Mouse (Mus musculus) CD4-positive, CD25-positive, alpha-beta regulatory T cell (primary cell): ENCODE data around the gene Apom. TPM values are rescaled to one million over a fixed set of nuclear protein-coding genes. Genes with fewer than 3 reads are reported as not detected.

Source experiments
- polyA plus RNA-seq: library from polyadenylated mRNA; unstranded; fragments of 100-300 nt; shearing (Covaris generic); gene quantifications from one replicate; pipeline ENCODE4 v1.2.1, GENCODE M21; 2017

Gene Apom
- not detected for polyA plus RNA-seq

DNA sequence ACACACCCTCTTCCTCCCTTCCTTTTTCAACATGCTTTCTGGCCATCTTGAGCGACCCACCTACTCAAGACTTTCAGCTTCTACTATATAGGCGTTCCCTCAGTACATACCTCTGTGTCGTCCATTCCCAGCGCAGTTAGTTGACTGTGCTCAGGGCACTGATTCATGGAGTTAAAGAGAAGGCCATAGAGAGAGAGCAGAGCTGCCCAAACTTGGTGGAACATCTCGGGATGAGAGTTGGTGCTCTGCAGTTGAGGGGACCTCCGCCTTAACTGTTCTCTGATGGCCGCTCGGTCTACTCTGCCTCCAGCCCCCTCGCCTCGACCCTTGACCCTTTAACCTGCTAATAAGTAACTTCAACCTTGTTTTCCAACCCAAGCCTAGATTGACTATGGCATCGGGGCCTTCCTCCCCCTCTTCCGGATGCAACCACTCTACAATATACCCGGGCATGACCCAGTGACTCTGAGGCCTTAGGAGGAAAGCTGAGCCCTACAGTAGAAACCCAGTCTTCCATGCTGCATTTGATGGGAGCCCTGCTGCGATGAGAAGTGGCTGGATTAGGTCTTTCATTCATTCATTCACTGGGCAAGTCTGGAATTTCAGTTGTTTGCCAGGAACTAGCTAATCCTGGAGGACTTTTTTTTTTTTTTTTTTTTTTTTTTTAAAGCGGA is at the start of gene Apom:
Gene Apom (minus strand): TSS at position 551 of the 674 bp plus-strand sequence.

GRCm38 (mm10) chr17:35175968-35176367 is 44.1 kb upstream of the Apom start, which contains the start of gene Aif1:
Gene Aif1 (minus strand): TSS chr17:35176068.

GRCm38 (mm10) chr17:35164568-35165450 is 33.0 kb upstream of the Apom start, which contains the start of gene Prrc2a:
Gene Prrc2a (minus strand): TSS chr17:35164897.

DNA sequence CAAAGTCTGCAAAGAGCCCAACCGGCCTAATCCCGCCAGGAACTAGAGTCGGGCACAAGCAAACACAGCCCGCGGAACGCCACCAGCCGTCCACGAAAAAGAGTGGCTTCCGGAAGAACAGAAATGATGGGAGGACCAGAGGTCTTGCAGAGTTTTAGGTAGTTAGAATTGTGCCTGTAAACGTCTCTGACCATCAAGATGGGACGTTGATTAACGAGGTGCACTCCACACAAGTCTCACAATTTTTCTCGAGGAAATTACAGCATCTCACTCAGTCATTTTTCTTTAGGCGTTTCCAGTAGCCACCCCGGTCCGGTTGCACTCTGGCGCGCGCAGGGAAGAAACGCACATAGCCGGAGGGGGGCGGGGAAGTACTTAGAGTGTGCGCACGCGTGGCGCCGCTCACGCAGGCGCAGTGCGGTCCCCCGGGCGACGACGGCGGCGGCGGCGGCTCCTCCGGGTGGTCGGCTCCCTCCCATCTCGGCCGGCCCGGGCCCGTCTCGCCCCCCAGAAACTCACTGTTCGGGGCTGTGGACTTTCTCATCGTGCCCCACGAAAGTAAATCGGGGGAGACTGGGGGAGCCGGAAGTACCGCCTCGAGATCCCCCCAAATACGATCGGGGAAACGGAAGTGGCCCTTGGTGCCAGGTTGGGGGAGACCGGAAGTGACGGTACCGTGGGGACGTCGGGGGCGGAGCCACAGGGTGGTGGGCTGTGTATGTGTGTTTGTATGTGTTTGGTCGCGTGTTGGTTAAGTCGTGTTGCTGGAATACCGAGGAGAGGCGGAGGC is 3.1 kb upstream of the Apom start, which contains the start of gene Bag6:
Gene Bag6 (plus strand): TSS at position 378 of the 790 bp plus-strand sequence.

GRCm38 (mm10) chr17:35126206-35126611 is 5.6 kb downstream of the Apom start, which contains the start of gene D17H6S53E:
Gene D17H6S53E (plus strand): TSS chr17:35126373.

DNA sequence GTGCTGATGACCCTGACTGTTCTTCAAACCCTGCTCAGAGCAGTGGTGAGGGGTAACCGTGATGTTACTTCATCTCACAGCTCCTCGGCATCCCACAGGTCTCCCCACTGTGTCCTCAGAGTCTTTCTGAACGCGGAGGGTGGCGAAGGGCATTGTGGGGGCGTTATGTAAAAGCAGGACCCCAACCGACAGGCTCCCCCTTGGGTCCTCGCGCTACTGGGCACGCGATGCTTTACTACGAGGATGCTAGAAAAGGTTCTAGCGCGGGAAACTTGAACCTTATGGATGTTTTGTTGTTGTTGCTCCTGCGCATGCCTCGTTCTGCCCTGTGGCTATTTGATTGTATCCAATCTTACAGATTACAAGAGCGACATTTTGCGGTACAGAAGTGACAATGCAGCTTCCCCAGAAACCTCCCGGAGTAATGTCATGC is 10.0 kb downstream of the Apom start, which contains the start of gene Csnk2b:
Gene Csnk2b (minus strand): TSS at position 183 of the 433 bp plus-strand sequence.

GRCm38 (mm10) chr17:35121143-35121799 is 10.6 kb downstream of the Apom start, which contains the start of gene Gpank1:
Gene Gpank1 (plus strand): TSS chr17:35121455.

DNA sequence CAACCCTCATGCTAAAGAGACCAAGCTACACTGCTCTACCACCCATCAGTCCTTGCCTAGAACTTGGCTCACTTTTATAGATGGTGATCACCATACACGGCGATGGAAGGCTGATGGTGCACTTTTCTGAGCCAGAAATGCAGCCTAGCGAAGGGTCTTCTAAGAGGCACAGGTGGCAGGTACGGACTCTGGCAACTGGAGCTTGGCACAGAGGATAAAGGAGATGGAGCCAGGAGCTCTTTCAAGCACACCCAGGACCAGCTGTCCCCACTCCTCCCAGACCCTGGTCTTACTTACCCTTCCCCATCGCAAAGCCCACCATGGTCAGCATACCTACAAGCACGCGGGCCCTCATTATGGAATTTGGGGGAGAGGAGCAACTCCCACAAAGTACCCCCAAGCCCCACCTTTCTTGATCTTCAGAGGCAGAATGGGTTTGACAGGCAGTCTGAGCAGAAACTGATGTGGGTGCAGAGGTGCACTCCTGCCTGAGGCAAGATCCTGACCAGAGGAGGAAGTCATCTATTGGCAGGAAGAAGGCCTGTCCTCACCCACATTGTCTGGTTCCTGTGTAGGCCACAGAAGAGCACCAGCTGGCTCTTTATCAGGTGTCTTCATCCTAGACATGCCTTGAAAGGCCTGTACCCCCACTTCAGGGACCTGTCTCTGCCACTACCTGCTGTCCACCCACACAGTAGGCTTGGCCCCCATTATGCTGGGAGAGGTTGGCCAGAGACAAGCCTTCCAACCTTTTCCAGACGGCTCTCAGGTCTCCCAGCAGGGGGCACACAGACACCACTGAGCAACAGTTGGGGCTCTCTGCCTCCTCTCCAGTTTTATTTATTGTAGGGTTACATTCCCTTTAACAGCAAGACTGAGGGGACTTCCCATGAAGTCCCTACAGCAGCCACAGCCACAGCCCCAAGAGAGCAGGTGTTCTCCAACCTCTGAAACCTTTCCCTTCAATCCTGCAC is 16.5 kb downstream of the Apom start, which contains the start of gene Ly6g5b:
Gene Ly6g5b (minus strand): TSS at position 383 of the 974 bp plus-strand sequence.

GRCm38 (mm10) chr17:35108097-35108496 is 23.8 kb downstream of the Apom start, which contains the start of gene Ly6g5c:
Gene Ly6g5c (plus strand): TSS chr17:35108279.

DNA sequence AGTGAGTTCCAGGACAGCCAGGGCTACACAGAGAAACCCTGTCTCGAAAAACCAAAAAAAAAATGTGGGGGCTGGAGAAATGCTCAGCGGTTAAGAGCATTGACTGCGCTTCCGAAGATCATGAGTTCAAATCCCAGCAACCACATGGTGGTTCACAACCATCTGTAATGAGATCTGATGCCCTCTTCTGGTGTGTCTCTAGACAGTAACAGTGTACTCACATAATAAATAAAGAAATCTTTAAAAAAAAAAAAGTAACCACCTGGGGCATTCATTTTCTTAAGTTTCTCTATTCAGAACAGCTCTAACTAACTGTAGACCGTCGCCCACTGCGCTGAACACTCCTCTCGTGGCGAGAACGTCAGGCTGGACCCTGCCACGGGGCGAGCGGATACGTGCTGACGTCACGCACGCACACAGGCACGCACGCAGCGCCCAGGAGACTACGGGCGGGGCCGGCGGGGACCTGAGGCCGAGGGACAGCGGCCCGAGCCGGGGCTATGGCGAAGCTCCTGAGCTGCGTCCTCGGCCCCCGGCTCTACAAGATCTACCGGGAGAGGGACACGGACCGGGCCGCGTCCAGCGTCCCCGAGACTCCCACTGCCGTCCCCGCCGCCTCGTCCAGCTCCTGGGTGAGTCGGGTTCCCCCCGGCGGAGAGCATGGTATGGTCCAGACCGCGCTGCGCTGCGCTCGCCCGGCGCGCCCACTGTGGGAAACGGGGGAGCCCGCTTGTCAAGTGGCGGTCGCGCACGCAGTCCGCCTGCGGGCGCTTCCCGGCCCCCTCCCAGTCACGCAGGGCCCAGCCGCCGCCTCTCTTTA is 42.8 kb downstream of the Apom start, which contains the start of gene Abhd16a:
Gene Abhd16a (plus strand): TSS at position 439 of the 820 bp plus-strand sequence.

DNA sequence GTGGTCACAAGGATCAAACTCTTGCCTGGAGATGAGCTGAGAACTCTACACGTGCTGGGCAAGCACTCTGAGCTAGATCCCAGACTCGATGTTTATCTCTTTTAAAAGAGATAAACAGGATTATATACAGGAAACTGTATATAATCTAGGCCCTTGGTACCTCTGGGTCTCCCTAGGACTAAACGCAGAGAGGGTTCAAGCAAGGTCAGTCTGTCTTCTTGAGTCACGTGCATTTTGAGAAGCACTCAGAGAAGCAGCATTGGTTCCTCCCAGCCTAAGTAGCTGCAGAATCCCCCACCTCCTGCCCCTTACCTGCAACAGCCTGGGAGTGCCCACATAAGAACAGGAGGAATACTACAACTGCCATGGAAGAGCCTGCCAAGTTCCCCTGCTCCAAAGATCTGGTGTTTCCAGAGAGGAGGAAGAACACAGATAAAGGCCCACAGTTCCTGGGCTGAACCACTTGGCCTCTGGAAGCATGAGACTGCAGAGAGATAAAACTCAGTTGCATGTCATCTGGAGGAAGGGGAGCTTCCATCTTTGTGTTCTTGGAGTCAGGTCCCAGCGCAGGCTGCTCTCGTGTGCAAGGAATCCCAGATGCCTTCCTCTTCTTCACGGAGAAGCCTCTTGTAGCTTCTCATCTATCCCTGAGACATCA is 46.5 kb downstream of the Apom start, which contains the start of gene Ly6g6f:
Gene Ly6g6f (minus strand): TSS at position 403 of the 658 bp plus-strand sequence.

Other genes starting within 250 kb of the Apom start
- gene C2, start 233.8 kb downstream of the Apom start, polyA plus RNA-seq, result 2.6 TPM
- 69.4 TPM for gene Ehmt2, start 233.6 kb downstream of the Apom start, polyA plus RNA-seq
- not detected for gene Slc44a4, start 217.6 kb downstream of the Apom start, polyA plus RNA-seq
- gene Neu1, start 200.8 kb downstream of the Apom start, polyA plus RNA-seq, result 75.2 TPM
- gene Hspa1b, start 172.8 kb downstream of the Apom start, polyA plus RNA-seq, result 15.6 TPM
- not detected for gene Gm20481, start 162.1 kb downstream of the Apom start, polyA plus RNA-seq
- 2.8 TPM for gene Hspa1a, start 159.9 kb downstream of the Apom start, polyA plus RNA-seq
- gene Hspa1l, start 159.3 kb downstream of the Apom start, polyA plus RNA-seq, result not detected
- 81.8 TPM for gene Lsm2, start 150.2 kb downstream of the Apom start, polyA plus RNA-seq
- 174 TPM for gene Vars, start 131.1 kb downstream of the Apom start, polyA plus RNA-seq
- 0.18 TPM for gene Vwa7, start 115.5 kb downstream of the Apom start, polyA plus RNA-seq
- 0.81 TPM for gene Sapcd1, start 104.0 kb downstream of the Apom start, polyA plus RNA-seq
- gene Msh5, start 85.3 kb downstream of the Apom start, polyA plus RNA-seq, result 1.2 TPM
- 479 TPM for gene Clic1, start 82.1 kb downstream of the Apom start, polyA plus RNA-seq
- gene Ddah2, start 73.0 kb downstream of the Apom start, polyA plus RNA-seq, result 1.2 TPM
- gene Ly6g6c, start 66.7 kb downstream of the Apom start, polyA plus RNA-seq, result not detected
- gene Mpig6b, start 65.9 kb downstream of the Apom start, polyA plus RNA-seq, result not detected
- gene Ly6g6e, start 55.1 kb downstream of the Apom start, polyA plus RNA-seq, result not detected
- gene Ly6g6d, start 54.0 kb downstream of the Apom start, polyA plus RNA-seq, result not detected
- not detected for gene Ly6g6f, start 46.4 kb downstream of the Apom start, polyA plus RNA-seq
- gene Abhd16a, start 42.8 kb downstream of the Apom start, polyA plus RNA-seq, result 66.3 TPM
- not detected for gene Ly6g5c, start 23.8 kb downstream of the Apom start, polyA plus RNA-seq
- gene Ly6g5b, start 16.6 kb downstream of the Apom start, polyA plus RNA-seq, result 1.1 TPM
- 52.4 TPM for gene Gpank1, start 10.6 kb downstream of the Apom start, polyA plus RNA-seq
- gene Csnk2b, start 10.0 kb downstream of the Apom start, polyA plus RNA-seq, result 244 TPM
- 3.3 TPM for gene D17H6S53E, start 5.7 kb downstream of the Apom start, polyA plus RNA-seq
- 57.1 TPM for gene Bag6, start 3.1 kb upstream of the Apom start, polyA plus RNA-seq
- 26.9 TPM for gene Prrc2a, start 32.8 kb upstream of the Apom start, polyA plus RNA-seq
- 2.2 TPM for gene Aif1, start 44.0 kb upstream of the Apom start, polyA plus RNA-seq
- gene Lst1, start 56.4 kb upstream of the Apom start, polyA plus RNA-seq, result 8.7 TPM
- gene Ltb, start 62.4 kb upstream of the Apom start, polyA plus RNA-seq, result 2,032 TPM
- gene Tnf, start 70.0 kb upstream of the Apom start, polyA plus RNA-seq, result 40.7 TPM
- gene Lta, start 73.3 kb upstream of the Apom start, polyA plus RNA-seq, result 158 TPM
- 1.4 TPM for gene Gm16181, start 88.8 kb upstream of the Apom start, polyA plus RNA-seq
- 5.4 TPM for gene Atp6v1g2, start 101.6 kb upstream of the Apom start, polyA plus RNA-seq
- gene Nfkbil1, start 103.7 kb upstream of the Apom start, polyA plus RNA-seq, result 22.3 TPM
- gene Ddx39b, start 109.7 kb upstream of the Apom start, polyA plus RNA-seq, result 249 TPM
- 5,785 TPM for gene H2-D1, start 130.7 kb upstream of the Apom start, polyA plus RNA-seq
- 0.17 TPM for gene H2-Q1, start 188.4 kb upstream of the Apom start, polyA plus RNA-seq
- gene H2-Q2, start 210.2 kb upstream of the Apom start, polyA plus RNA-seq, result 12.5 TPM
- gene H2-Q4, start 247.6 kb upstream of the Apom start, polyA plus RNA-seq, result 40.5 TPM